In genomic region chr7:130519096-130520048, GRCm38 (mm10) we compare ENCODE assay signal across 8 mouse cellular contexts. TPM values are rescaled to one million over a fixed set of nuclear protein-coding genes. Genes with fewer than 3 reads are reported as not detected.
DNase-seq lines count a peak whose midpoint lies in the region; ATAC-seq lines count a peak whose summit lies in the region.

No protein-coding gene starts in this region.

- DNase-seq in Muller cell, postnatal 12 days (ENCODE audit: inconsistent ontology term), result peak; percentile 99
- DNase-seq in cerebellum, adult 9-11 months, result peak; percentile 97
- DNase-seq in frontal cortex, adult 2 months (ENCODE audit: extremely low spot score in 1 of 2, low spot score in 1 of 2), result peak; percentile 92 to 98
- DNase-seq in hindbrain, embryonic 11.5 days (ENCODE audit: low spot score), result peak; percentile 100
- DNase-seq in layer of hippocampus, postnatal 10 days (ENCODE audit: low spot score in 2 of 2), result peak; percentile 98 to 99
- DNase-seq in lung, postnatal 10 days, result peak; percentile 99
- peak; percentile 99 for DNase-seq in ovary, postnatal 36 days (ENCODE audit: low spot score)
- DNase-seq in thymus, postnatal 25 days, result peak; percentile 96

- H3K36me3 ChIP-seq in hindbrain, embryonic 11.5 days (ENCODE audit: control insufficient read depth, insufficient read depth, low read length), result no peaks in the 10 kb centered on the region

- peak overlapping the region; percentile 92 for H3K27ac ChIP-seq in hindbrain, embryonic 11.5 days (ENCODE audit: low read depth, low read length)

- peak overlapping the region; percentile 76 for H3K9ac ChIP-seq in hindbrain, embryonic 11.5 days (ENCODE audit: low read depth, low read length)

- peak; percentile 98 for ATAC-seq in hindbrain, embryonic 11.5 days (ENCODE audit: low FRiP score)

- H3K4me3 ChIP-seq in hindbrain, embryonic 11.5 days (ENCODE audit: low read depth, low read length), result peak overlapping the region; percentile 67

- H3K4me2 ChIP-seq in hindbrain, embryonic 11.5 days (replicated peaks; ENCODE audit: low read depth, low read length), result peak overlapping the region; percentile 56

- under 1% methylated on average over 89 of the region's 90 CpGs for WGBS in hindbrain, embryonic 11.5 days

- no peaks in the 10 kb centered on the region for H3K9me3 ChIP-seq in hindbrain, embryonic 11.5 days (ENCODE audit: control insufficient read depth, low read length)

- no peaks in the 10 kb centered on the region for H3K4me1 ChIP-seq in hindbrain, embryonic 11.5 days (replicated peaks; ENCODE audit: control insufficient read depth, insufficient read depth, low read length)

- no peaks in the 10 kb centered on the region for H3K27me3 ChIP-seq in hindbrain, embryonic 11.5 days (ENCODE audit: control insufficient read depth, insufficient read depth, low read length)

RNA-seq across cellular contexts. Expression of gene Ate1, which starts 0.8 kb away (rescaled TPM):
- 26.0 and 30.8 TPM in 2 replicates for polyA plus RNA-seq in frontal cortex, adult 2 months (2012; rRNA removed)
- polyA plus RNA-seq in hindbrain, embryonic 11.5 days (2014; fragmentation: Nextera tagmentation; extraction: Ambion mirVana), result 53.0 and 76.1 TPM in 2 replicates
- 10 to 100 TPM; 58.5 to 63.7 TPM for total RNA-seq in layer of hippocampus, postnatal 10 days (2021)

RNA-seq across cellular contexts. Expression of gene Nsmce4a, which starts 53.5 kb away (rescaled TPM):
- polyA plus RNA-seq in frontal cortex, adult 2 months (2012; rRNA removed), result 44.1 and 49.5 TPM in 2 replicates
- polyA plus RNA-seq in hindbrain, embryonic 11.5 days (2014; fragmentation: Nextera tagmentation; extraction: Ambion mirVana), result 197 and 198 TPM in 2 replicates
- 10 to 100 TPM; 34.4 to 36.9 TPM for total RNA-seq in layer of hippocampus, postnatal 10 days (2021)

RNA-seq across cellular contexts. Expression of gene Tacc2, which starts 57.9 kb away (rescaled TPM):
- polyA plus RNA-seq in frontal cortex, adult 2 months (2012; rRNA removed), result 46.1 and 49.3 TPM in 2 replicates
- 45.1 and 46.8 TPM in 2 replicates for polyA plus RNA-seq in hindbrain, embryonic 11.5 days (2014; fragmentation: Nextera tagmentation; extraction: Ambion mirVana)
- total RNA-seq in layer of hippocampus, postnatal 10 days (2021), result 10 to 100 TPM; 91.9 to 95.2 TPM

Comparison
In these comparisons a context has a peak if more than half of its experiments do, and no peak if none do; other contexts are left out.
1. Peak in every context shown above with its lines: DNase-seq, ATAC-seq, H3K4me3 ChIP-seq and H3K27ac ChIP-seq.